Mouse (Mus musculus) kidney, postnatal 0 days (tissue): ENCODE data around the gene Mrgpra6. TPM values are rescaled to one million over a fixed set of nuclear protein-coding genes. Genes with fewer than 3 reads are reported as not detected.

Source experiments
- ATAC-seq: fragments of 200-750 bp; cut with Nextera tagmentation; replicated peaks from 2 replicates; pipeline ENCODE4 v1.8.0; 2017; ENCODE audit warnings: low read depth, moderate number of reproducible peaks, moderate TSS enrichment, moderate library complexity; ENCODE audit not compliant: low FRiP score
- DNase-seq: peaks from one replicate; pipeline ENCODE4 v3.0.0-alpha.2; 2016; ENCODE audit warnings: low spot score
- H3K27ac ChIP-seq: fragments of 300-500 bp; sonication (generic); 2 replicates; pipeline ENCODE4 v1.5.1; 2014; ENCODE audit warnings: mild to moderate bottlenecking
- H3K27me3 ChIP-seq: fragments of 300-500 bp; sonication (generic); 2 replicates; pipeline ENCODE4 v1.6.1; 2014; ENCODE audit warnings: low read length, mixed read lengths; ENCODE audit not compliant: insufficient read depth
- H3K36me3 ChIP-seq: fragments of 300-500 bp; sonication (generic); 2 replicates; pipeline ENCODE4 v1.6.1; 2014; ENCODE audit warnings: low read length, mixed read lengths; ENCODE audit not compliant: insufficient read depth
- H3K4me1 ChIP-seq: fragments of 300-500 bp; sonication (generic); replicated peaks from 2 replicates; pipeline ENCODE4 v1.6.1; 2014; ENCODE audit warnings: antibody characterized with exemption, low read length, mixed read lengths; ENCODE audit not compliant: insufficient read depth
- H3K4me2 ChIP-seq: fragments of 300-500 bp; sonication (generic); 2 replicates; pipeline ENCODE4 v1.6.1; 2014; ENCODE audit warnings: mild to moderate bottlenecking, low read length, moderate library complexity, mixed read lengths
- H3K4me3 ChIP-seq: fragments of 300-500 bp; sonication (generic); replicated peaks from 2 replicates; pipeline ENCODE4 v1.5.1; 2014; ENCODE audit warnings: low read depth, low read length
- H3K9ac ChIP-seq: fragments of 300-500 bp; sonication (generic); 2 replicates; pipeline ENCODE4 v1.6.1; 2014; ENCODE audit warnings: low read depth, low read length
- H3K9me3 ChIP-seq: fragments of 300-500 bp; sonication (generic); replicated peaks from 2 replicates; pipeline ENCODE4 v1.6.1; 2016; ENCODE audit warnings: low read length, inconsistent platforms, mixed read lengths
- CTCF ChIP-seq: IDR thresholded peaks from 2 replicates; pipeline ENCODE4 v1.5.1; 2016; ENCODE audit warnings: antibody characterized with exemption, low read depth, mild to moderate bottlenecking, moderate library complexity
- WGBS: fragments of 180-500 bp; shearing (Covaris S2); extraction: QIAGEN DNeasy Blood & Tissue Kit; methylation state at CpG from one replicate; pipeline ENCODE4 v1.1.7; 2014; 5-methylcytosine and 5-hydroxymethylcytosine counted together
- polyA plus RNA-seq: library from polyadenylated mRNA; unstranded; fragments of >200 nt; fragmentation: Nextera tagmentation; extraction: Ambion mirVana; gene quantifications from 2 replicates; pipeline ENCODE4 v1.2.1, GENCODE M21; 2015

Mrgpra6 gene
- polyA plus RNA-seq, 1 experiment from 2014 or later: not detected

DNA sequence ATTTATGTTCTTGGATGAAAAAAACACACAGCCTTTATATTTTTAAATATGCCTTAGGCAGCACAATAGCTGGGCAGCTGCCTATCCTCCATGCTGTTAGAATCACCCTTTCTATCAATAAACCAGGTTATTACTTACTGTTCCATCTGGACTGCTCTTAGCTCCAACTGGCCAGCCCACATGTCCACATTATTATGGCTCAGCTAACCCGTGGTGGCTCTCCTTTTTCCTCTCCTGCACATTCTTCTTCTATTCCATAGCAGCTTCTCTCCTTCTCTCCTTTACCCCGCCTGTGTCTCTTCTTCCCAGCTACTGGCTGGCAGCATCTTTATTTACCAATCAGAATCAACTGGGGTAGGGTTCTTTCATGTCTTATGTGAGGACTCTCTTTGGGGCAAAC lies 46.3 kb downstream of the Mrgpra6 start:
- Histone ChIP-seq H3K36me3 (no peaks in the 10 kb centered on the region), H3K9ac (no peak overlapping the region), H3K4me1 (no peaks in the 10 kb centered on the region), H3K27me3 (no peaks in the 10 kb centered on the region), H3K27ac (no peak overlapping the region), H3K4me2 (no peak overlapping the region), H3K4me3 (no peak overlapping the region), H3K9me3 (no peaks in the 10 kb centered on the region)
- no peak for TF ChIP-seq CTCF
- DNase-seq (no peak), ATAC-seq (no peak)
- 58% methylated on average over 2 of the region's 2 CpGs for whole genome bisulfite sequencing

DNA sequence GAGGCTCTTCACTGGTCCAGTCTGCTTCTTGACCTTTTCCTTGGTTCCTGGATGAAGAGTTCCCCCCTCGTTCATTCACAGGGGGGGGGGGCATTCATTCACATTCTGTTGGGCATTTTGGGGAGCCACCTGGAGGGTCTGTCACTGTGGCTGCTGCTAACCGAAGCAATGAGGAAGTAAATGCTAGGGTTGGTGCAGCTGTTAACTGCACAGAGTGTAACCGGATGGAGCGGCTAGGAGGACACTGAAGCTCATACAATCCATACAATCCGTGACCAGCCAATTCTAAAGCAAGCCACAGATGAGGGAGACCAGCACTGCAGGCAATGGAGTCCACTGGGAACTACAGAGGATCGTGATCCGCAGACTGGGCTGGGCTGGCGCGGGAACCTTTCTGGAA lies 47.0 kb downstream of the Mrgpra6 start:
- no peak overlapping the region for H3K4me2 ChIP-seq
- H3K9ac ChIP-seq: no peak overlapping the region
- WGBS: 83% methylated on average over 9 of the region's 9 CpGs
- no peaks in the 10 kb centered on the region for H3K4me1 ChIP-seq
- TF ChIP-seq CTCF: no peak
- no peaks in the 10 kb centered on the region for H3K36me3 ChIP-seq
- no peak overlapping the region for H3K27ac ChIP-seq
- H3K27me3 ChIP-seq: no peaks in the 10 kb centered on the region
- DNase-seq: no peak
- H3K9me3 ChIP-seq: no peaks in the 10 kb centered on the region
- no peak for ATAC-seq
- H3K4me3 ChIP-seq: no peak overlapping the region

- no peaks in the 10 kb centered on the region for H3K36me3 ChIP-seq
- DNase-seq (no peak), ATAC-seq (no peak)
- no peak overlapping the region for H3K27ac ChIP-seq
- no peaks in the 10 kb centered on the region for H3K4me1 ChIP-seq
- 94% methylated on average over 2 of the region's 2 CpGs for WGBS
- no peaks in the 10 kb centered on the region for H3K27me3 ChIP-seq
- no peak overlapping the region for H3K9ac ChIP-seq
- H3K9me3 ChIP-seq: no peaks in the 10 kb centered on the region
- no peak for TF ChIP-seq CTCF
- no peak overlapping the region for H3K4me3 ChIP-seq
- no peak overlapping the region for H3K4me2 ChIP-seq
Measured at GRCm38 (mm10) chr7:47155849-47156248, 48.9 kb downstream of the Mrgpra6 start.

- ATAC-seq (no peak), DNase-seq (no peak)
- Histone ChIP-seq H3K4me1 (no peaks in the 10 kb centered on the region), H3K27me3 (no peaks in the 10 kb centered on the region), H3K4me3 (no peak overlapping the region), H3K4me2 (no peak overlapping the region), H3K9ac (no peak overlapping the region), H3K36me3 (no peaks in the 10 kb centered on the region), H3K27ac (no peak overlapping the region), H3K9me3 (no peaks in the 10 kb centered on the region)
- TF ChIP-seq CTCF: peak; percentile 29; the same call in 1 of the 2 replicates
- 90% methylated on average over 4 of the region's 4 CpGs for WGBS
Measured at GRCm38 (mm10) chr7:47155396-47155795, 49.3 kb downstream of the Mrgpra6 start.

GRCm38 (mm10) chr7:47150420-47151061 lies 54.2 kb downstream of the Mrgpra6 start:
- no peaks in the 10 kb centered on the region for H3K27me3 ChIP-seq
- no peaks in the 10 kb centered on the region for H3K9me3 ChIP-seq
- DNase-seq (peak; percentile 77), ATAC-seq (peak; percentile 54)
- no peak overlapping the region for H3K27ac ChIP-seq
- TF ChIP-seq CTCF: peak; percentile 87
- no peaks in the 10 kb centered on the region for H3K4me1 ChIP-seq
- 13% methylated on average over 11 of the region's 11 CpGs for WGBS
- H3K9ac ChIP-seq: no peak overlapping the region
- H3K36me3 ChIP-seq: no peaks in the 10 kb centered on the region
- no peak overlapping the region for H3K4me3 ChIP-seq
- no peak overlapping the region for H3K4me2 ChIP-seq

- no peak for DNase-seq
- H3K4me3 ChIP-seq: no peak overlapping the region
- no peak overlapping the region for H3K4me2 ChIP-seq
- 82% methylated on average over 7 of the region's 7 CpGs for WGBS
- no peaks in the 10 kb centered on the region for H3K27me3 ChIP-seq
- ATAC-seq: no peak
- H3K9me3 ChIP-seq: no peaks in the 10 kb centered on the region
- no peak overlapping the region for H3K9ac ChIP-seq
- H3K27ac ChIP-seq: no peak overlapping the region
- no peak for TF ChIP-seq CTCF
- no peaks in the 10 kb centered on the region for H3K36me3 ChIP-seq
- H3K4me1 ChIP-seq: no peaks in the 10 kb centered on the region
Measured at GRCm38 (mm10) chr7:47148298-47148697, 56.4 kb downstream of the Mrgpra6 start.
